Comparison of ENCODE assay signal across 26 mouse cellular contexts in the genomic region with DNA sequence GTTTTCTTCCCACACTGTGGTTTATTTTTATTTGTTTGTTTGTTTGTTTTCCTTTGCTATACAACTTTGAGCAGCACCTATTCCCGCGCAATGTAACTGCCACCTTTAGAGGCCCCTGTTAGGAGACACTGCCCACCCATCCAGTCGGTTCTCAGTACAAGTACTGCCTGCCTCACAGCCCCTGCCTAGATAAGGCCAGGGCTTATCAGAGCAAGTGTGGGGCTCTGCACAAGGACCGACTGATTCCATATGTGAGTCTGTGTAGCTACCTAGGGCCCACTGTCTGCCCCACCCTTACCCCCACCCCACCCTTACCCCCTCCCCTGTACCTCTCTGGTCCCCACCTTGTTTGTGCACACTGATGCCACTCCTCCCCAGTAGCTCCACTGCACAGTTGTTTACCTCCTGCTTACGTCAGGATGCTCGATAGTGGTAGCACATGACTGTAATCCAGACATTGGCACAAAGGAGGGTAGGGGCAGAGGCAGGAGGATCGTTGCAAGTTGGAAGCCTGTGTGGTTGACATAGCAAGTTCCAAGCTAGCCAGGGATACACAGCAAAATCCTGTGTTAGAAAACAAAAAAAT. TPM values are rescaled to one million over a fixed set of nuclear protein-coding genes. Genes with fewer than 3 reads are reported as not detected.
DNase-seq lines count a peak whose midpoint lies in the region; ATAC-seq and TF ChIP-seq lines count a peak whose summit lies in the region.
"Had no signal": no experiment of that assay in that cellular context is flagged by ENCODE, and none has a peak within 500 bp of the region (broad histone marks: within the 10 kb centered on the region; RNA-seq: fewer than 3 reads in every experiment).

No protein-coding gene starts in this region.

- H3K4me1 ChIP-seq in heart, embryonic 16.5 days (ENCODE audit: control insufficient read depth, insufficient read depth, low read length) = peaks cover 13% of the 10 kb centered on the region
- H3K4me1 ChIP-seq in intestine, embryonic 16.5 days (ENCODE audit: control insufficient read depth, insufficient read depth, low read length) = no peaks in the 10 kb centered on the region; the same call in 1 of the 2 replicates
- H3K4me1 ChIP-seq in liver, embryonic 13.5 days (replicated peaks) = peaks cover 34% of the 10 kb centered on the region
- no peaks in the 10 kb centered on the region for H3K4me1 ChIP-seq in stomach, embryonic 15.5 days
- no peaks in the 10 kb centered on the region for H3K4me1 ChIP-seq in hindbrain, postnatal 0 days (ENCODE audit: insufficient read depth, low read length)
- H3K4me1 ChIP-seq: embryonic facial prominence, embryonic 10.5 days; hindbrain, embryonic 10.5 days; limb, embryonic 13.5 days; lung, embryonic 15.5 days; neural tube, embryonic 12.5 days had no signal

- no peak for TF ChIP-seq CTCF in hindbrain, postnatal 0 days (IDR thresholded peaks at IDR 0.05; ENCODE audit: low read depth)

- H3K9ac ChIP-seq in heart, embryonic 16.5 days (ENCODE audit: low read length) = no peak overlapping the region
- no peak overlapping the region for H3K9ac ChIP-seq in intestine, embryonic 16.5 days (ENCODE audit: low read depth, low read length)
- H3K9ac ChIP-seq in liver, embryonic 13.5 days = no peak overlapping the region
- no peak overlapping the region for H3K9ac ChIP-seq in stomach, embryonic 15.5 days
- H3K9ac ChIP-seq in hindbrain, postnatal 0 days (replicated peaks; ENCODE audit: low read length) = no peak overlapping the region
- H3K9ac ChIP-seq: limb, embryonic 13.5 days; lung, embryonic 15.5 days; neural tube, embryonic 12.5 days had no signal

- WGBS in heart, embryonic 16.5 days = 37% methylated on average over 7 of the region's 7 CpGs
- 59% methylated on average over 7 of the region's 7 CpGs for WGBS in intestine, embryonic 16.5 days
- WGBS in liver, embryonic 13.5 days (ENCODE audit: insufficient replicate concordance) = 15% methylated on average over 7 of the region's 7 CpGs
- WGBS in stomach, embryonic 15.5 days = 58% methylated on average over 7 of the region's 7 CpGs
- 90% methylated on average over 7 of the region's 7 CpGs for WGBS in hindbrain, postnatal 0 days

- no peaks in the 10 kb centered on the region for H3K9me3 ChIP-seq in heart, embryonic 16.5 days (replicated peaks; ENCODE audit: control insufficient read depth, low read length)
- no peaks in the 10 kb centered on the region for H3K9me3 ChIP-seq in intestine, embryonic 16.5 days (ENCODE audit: control insufficient read depth, low read length)
- H3K9me3 ChIP-seq in liver, embryonic 13.5 days (replicated peaks) = no peaks in the 10 kb centered on the region
- H3K9me3 ChIP-seq in stomach, embryonic 15.5 days = no peaks in the 10 kb centered on the region
- no peaks in the 10 kb centered on the region for H3K9me3 ChIP-seq in hindbrain, postnatal 0 days (ENCODE audit: low read length)
- H3K9me3 ChIP-seq: hindbrain, embryonic 10.5 days; limb, embryonic 13.5 days; lung, embryonic 15.5 days; neural tube, embryonic 12.5 days had no signal

- H3K4me3 ChIP-seq in heart, embryonic 16.5 days (ENCODE audit: low read length) = no peak overlapping the region
- H3K4me3 ChIP-seq in intestine, embryonic 16.5 days (ENCODE audit: low read length) = no peak overlapping the region
- H3K4me3 ChIP-seq in liver, embryonic 13.5 days (replicated peaks) = no peak overlapping the region
- H3K4me3 ChIP-seq in stomach, embryonic 15.5 days (replicated peaks) = no peak overlapping the region
- no peak overlapping the region for H3K4me3 ChIP-seq in hindbrain, postnatal 0 days (ENCODE audit: low read length)
- H3K4me3 ChIP-seq: embryonic facial prominence, embryonic 10.5 days; hindbrain, embryonic 10.5 days; limb, embryonic 13.5 days; lung, embryonic 15.5 days; neural tube, embryonic 12.5 days had no signal

- H3K36me3 ChIP-seq in heart, embryonic 16.5 days (ENCODE audit: control insufficient read depth, insufficient read depth) = peaks cover 53% of the 10 kb centered on the region
- H3K36me3 ChIP-seq in intestine, embryonic 16.5 days (ENCODE audit: control insufficient read depth, insufficient read depth, low read length) = peaks cover 17% of the 10 kb centered on the region
- H3K36me3 ChIP-seq in liver, embryonic 13.5 days = peaks cover 27% of the 10 kb centered on the region
- H3K36me3 ChIP-seq in stomach, embryonic 15.5 days = peaks cover 19% of the 10 kb centered on the region
- H3K36me3 ChIP-seq in hindbrain, postnatal 0 days (ENCODE audit: insufficient read depth, low read length) = peaks cover 31% of the 10 kb centered on the region

- peak; percentile 21; the same call in 1 of the 2 replicates for ATAC-seq in heart, embryonic 16.5 days (replicated peaks; ENCODE audit: extremely low read depth, insufficient read depth, low FRiP score)
- peak; percentile 87 for ATAC-seq in intestine, embryonic 16.5 days
- peak; percentile 97 for ATAC-seq in liver, embryonic 13.5 days (ENCODE audit: low read depth)
- peak; percentile 90 for ATAC-seq in stomach, embryonic 15.5 days (ENCODE audit: insufficient read depth, low FRiP score, low read depth)
- ATAC-seq in hindbrain, postnatal 0 days = no peak
- ATAC-seq: forebrain, embryonic 14.5 days; inflammation-experienced regulatory T-cells, adult 6 months had no signal

- DNase-seq in heart, adult 9 months (ENCODE audit: low spot score in 2 of 2) = no peak
- peak; percentile 60 for DNase-seq in liver, embryonic 13.5 days
- DNase-seq in gastrocnemius, postnatal 10 days = no peak
- no peak for DNase-seq in hindbrain, postnatal 0 days (ENCODE audit: low spot score)
- DNase-seq in left cerebral cortex, adult 8-10 months (ENCODE audit: low spot score in 2 of 2) = no peak
- DNase-seq: adrenal gland, adult 2 months; cerebellum, adult 8-10 months; lung, postnatal 4 days; thymus, adult 2 months had no signal

- H3K27me3 ChIP-seq in heart, embryonic 16.5 days (ENCODE audit: control insufficient read depth, insufficient read depth, low read length) = no peaks in the 10 kb centered on the region
- no peaks in the 10 kb centered on the region for H3K27me3 ChIP-seq in intestine, embryonic 16.5 days (replicated peaks; ENCODE audit: control insufficient read depth, insufficient read depth, low read length)
- H3K27me3 ChIP-seq in liver, embryonic 13.5 days = no peaks in the 10 kb centered on the region
- no peaks in the 10 kb centered on the region for H3K27me3 ChIP-seq in stomach, embryonic 15.5 days (replicated peaks)
- no peaks in the 10 kb centered on the region for H3K27me3 ChIP-seq in hindbrain, postnatal 0 days (ENCODE audit: insufficient read depth, low read length)
- H3K27me3 ChIP-seq: limb, embryonic 13.5 days; lung, embryonic 15.5 days; neural tube, embryonic 12.5 days had no signal

- no peak overlapping the region for H3K4me2 ChIP-seq in heart, embryonic 16.5 days (ENCODE audit: low read depth, low read length)
- no peak overlapping the region for H3K4me2 ChIP-seq in intestine, embryonic 16.5 days (ENCODE audit: low read depth, low read length)
- H3K4me2 ChIP-seq in liver, embryonic 13.5 days = peak overlapping the region; percentile 47
- H3K4me2 ChIP-seq in stomach, embryonic 15.5 days = no peak overlapping the region
- H3K4me2 ChIP-seq in hindbrain, postnatal 0 days (ENCODE audit: low read depth, low read length) = no peak overlapping the region
- H3K4me2 ChIP-seq: limb, embryonic 13.5 days; lung, embryonic 15.5 days; midbrain, embryonic 11.5 days; neural tube, embryonic 12.5 days had no signal

- no peak overlapping the region for H3K27ac ChIP-seq in heart, embryonic 16.5 days (ENCODE audit: low read length)
- H3K27ac ChIP-seq in intestine, embryonic 16.5 days (ENCODE audit: low read length) = 0 out of 2 replicates have a peak overlapping the region, but pooled peaks have one; percentile 59
- peak overlapping the region; percentile 86 for H3K27ac ChIP-seq in liver, embryonic 13.5 days
- no peak overlapping the region for H3K27ac ChIP-seq in stomach, embryonic 15.5 days
- H3K27ac ChIP-seq in hindbrain, postnatal 0 days = no peak overlapping the region
- H3K27ac ChIP-seq: embryonic facial prominence, embryonic 10.5 days; hindbrain, embryonic 10.5 days; limb, embryonic 13.5 days; lung, embryonic 15.5 days; neural tube, embryonic 12.5 days had no signal

RNA-seq across cellular contexts. Expression of a gene that starts 18.1 kb away (rescaled TPM):
- polyA plus RNA-seq in heart, embryonic 16.5 days (2015; fragmentation: Nextera tagmentation; extraction: Ambion mirVana) = 398 and 419 TPM in 2 replicates
- polyA plus RNA-seq in intestine, embryonic 16.5 days (2015; fragmentation: Nextera tagmentation; extraction: Ambion mirVana) = 73.9 and 80.4 TPM in 2 replicates
- polyA plus RNA-seq in liver, embryonic 13.5 days (2015; fragmentation: Nextera tagmentation; extraction: Ambion mirVana) = 28.4 and 29.7 TPM in 2 replicates
- 90.0 and 103 TPM in 2 replicates for polyA plus RNA-seq in stomach, embryonic 15.5 days (2015; fragmentation: Nextera tagmentation; extraction: Ambion mirVana)
- 100 to 1,000 TPM; 407 to 464 TPM for total RNA-seq in gastrocnemius, postnatal 10 days (2021)
- total RNA-seq in hindbrain, postnatal 0 days (2014; rRNA removed) = 72.3 and 75.7 TPM in 2 replicates
- 115 and 125 TPM in 2 replicates for polyA plus RNA-seq in hindbrain, postnatal 0 days (2015; fragmentation: Nextera tagmentation; extraction: Ambion mirVana)
- 10 to 100 TPM; 87.2 to 95.0 (median 91.5) TPM for total RNA-seq in left cerebral cortex, adult 8-10 months (2022)

RNA-seq across cellular contexts. Expression of a gene that starts 27.7 kb away (rescaled TPM):
- polyA plus RNA-seq in heart, embryonic 16.5 days (2015; fragmentation: Nextera tagmentation; extraction: Ambion mirVana) = 152 and 161 TPM in 2 replicates
- 183 and 196 TPM in 2 replicates for polyA plus RNA-seq in intestine, embryonic 16.5 days (2015; fragmentation: Nextera tagmentation; extraction: Ambion mirVana)
- 131 and 133 TPM in 2 replicates for polyA plus RNA-seq in liver, embryonic 13.5 days (2015; fragmentation: Nextera tagmentation; extraction: Ambion mirVana)
- polyA plus RNA-seq in stomach, embryonic 15.5 days (2015; fragmentation: Nextera tagmentation; extraction: Ambion mirVana) = 177 and 185 TPM in 2 replicates
- 10 to 100 TPM; 72.1 to 74.5 TPM for total RNA-seq in gastrocnemius, postnatal 10 days (2021)
- 112 and 113 TPM in 2 replicates for total RNA-seq in hindbrain, postnatal 0 days (2014; rRNA removed)
- polyA plus RNA-seq in hindbrain, postnatal 0 days (2015; fragmentation: Nextera tagmentation; extraction: Ambion mirVana) = 156 and 157 TPM in 2 replicates
- 10 to 100 TPM; 73.7 to 91.9 (median 81.3) TPM for total RNA-seq in left cerebral cortex, adult 8-10 months (2022)

RNA-seq across cellular contexts. Expression of a gene that starts 34.7 kb away (rescaled TPM):
- not detected in 2 replicates for polyA plus RNA-seq in heart, embryonic 16.5 days (2015; fragmentation: Nextera tagmentation; extraction: Ambion mirVana)
- polyA plus RNA-seq in intestine, embryonic 16.5 days (2015; fragmentation: Nextera tagmentation; extraction: Ambion mirVana) = not detected in 2 replicates
- polyA plus RNA-seq in liver, embryonic 13.5 days (2015; fragmentation: Nextera tagmentation; extraction: Ambion mirVana) = not detected in 2 replicates
- not detected in 2 replicates for polyA plus RNA-seq in stomach, embryonic 15.5 days (2015; fragmentation: Nextera tagmentation; extraction: Ambion mirVana)
- total RNA-seq in gastrocnemius, postnatal 10 days (2021) = not detected
- not detected in 2 replicates for total RNA-seq in hindbrain, postnatal 0 days (2014; rRNA removed)
- not detected in 2 replicates for polyA plus RNA-seq in hindbrain, postnatal 0 days (2015; fragmentation: Nextera tagmentation; extraction: Ambion mirVana)
- not detected for total RNA-seq in left cerebral cortex, adult 8-10 months (2022)
- total RNA-seq: common myeloid progenitor, adult 5-6 weeks; layer of hippocampus, postnatal 10 days; left cerebral cortex, postnatal 10 days had no signal
- polyA plus RNA-seq: adrenal gland, adult 2 months; embryonic facial prominence, embryonic 10.5 days; forebrain, embryonic 14.5 days; hindbrain, embryonic 10.5 days; inflammation-experienced regulatory T-cells, adult 6 months; kidney, embryonic 16.5 days; large intestine, adult 2 months; limb, embryonic 13.5 days; lung, embryonic 15.5 days; midbrain, embryonic 11.5 days; neural tube, embryonic 12.5 days; small intestine, adult 2 months had no signal

RNA-seq across cellular contexts. Expression of a gene that starts 44.3 kb away (rescaled TPM):
- polyA plus RNA-seq in heart, embryonic 16.5 days (2015; fragmentation: Nextera tagmentation; extraction: Ambion mirVana) = 27.7 and 33.4 TPM in 2 replicates
- polyA plus RNA-seq in intestine, embryonic 16.5 days (2015; fragmentation: Nextera tagmentation; extraction: Ambion mirVana) = 48.0 and 57.1 TPM in 2 replicates
- 82.6 and 91.1 TPM in 2 replicates for polyA plus RNA-seq in liver, embryonic 13.5 days (2015; fragmentation: Nextera tagmentation; extraction: Ambion mirVana)
- 45.9 and 46.1 TPM in 2 replicates for polyA plus RNA-seq in stomach, embryonic 15.5 days (2015; fragmentation: Nextera tagmentation; extraction: Ambion mirVana)
- total RNA-seq in gastrocnemius, postnatal 10 days (2021) = 10 to 100 TPM; 15.9 to 18.2 TPM
- 28.3 and 31.0 TPM in 2 replicates for total RNA-seq in hindbrain, postnatal 0 days (2014; rRNA removed)
- polyA plus RNA-seq in hindbrain, postnatal 0 days (2015; fragmentation: Nextera tagmentation; extraction: Ambion mirVana) = 55.3 and 58.1 TPM in 2 replicates
- 10 to 100 TPM; 18.8 to 21.3 (median 19.6) TPM for total RNA-seq in left cerebral cortex, adult 8-10 months (2022)

Comparison
In these comparisons a context has a peak if more than half of its experiments do, and no peak if none do; other contexts are left out.
1. H3K27ac ChIP-seq: peak in intestine, embryonic 16.5 days (single experiment) and liver, embryonic 13.5 days (single experiment); none in heart, embryonic 16.5 days (single experiment), stomach, embryonic 15.5 days (single experiment) and hindbrain, postnatal 0 days (single experiment).